Mouse (Mus musculus): ENCODE measurements around the gene Ppa1. TPM values are rescaled to one million over a fixed set of nuclear protein-coding genes. Genes with fewer than 3 reads are reported as not detected.

The Ppa1 gene
- total RNA-seq, 2 experiments from 2014 or later, result 115 to 116 TPM

- intact Hi-C loops (cut with DNase I), result no loop called here
- no peak for DNase-seq (ENCODE audit: low spot score in 2 of 2)
These were observed 73.9 kb downstream of the Ppa1 start for GRCm38 (mm10) chr10:61722215-61722614.

- DNase-seq (ENCODE audit: low spot score in 2 of 2), result no peak
- intact Hi-C loops (cut with DNase I), result no loop called here
These were observed 74.9 kb downstream of the Ppa1 start for GRCm38 (mm10) chr10:61723271-61723670.

Other genes starting within 250 kb of the Ppa1 start
- gene Nodal, start 230.6 kb upstream of the Ppa1 start, total RNA-seq (2021), result under 1 TPM; 0.25 to 0.33 TPM
- 10 to 100 TPM; 43.0 to 45.8 TPM for gene Eif4ebp2, start 195.9 kb upstream of the Ppa1 start, total RNA-seq (2021)
- 10 to 100 TPM; 13.0 to 13.9 TPM for gene Lrrc20, start 172.8 kb upstream of the Ppa1 start, total RNA-seq (2021)
- 1 to 10 TPM; 1.2 to 2.0 TPM for gene Npffr1, start 53.1 kb upstream of the Ppa1 start, total RNA-seq (2021)
- 100 to 1,000 TPM; 120 to 127 TPM for gene Sar1a, start 31.7 kb downstream of the Ppa1 start, total RNA-seq (2021)
- 10 to 100 TPM; 27.7 to 27.9 TPM for gene Tysnd1, start 47.0 kb downstream of the Ppa1 start, total RNA-seq (2021)
- gene Aifm2, start 66.7 kb downstream of the Ppa1 start, total RNA-seq (2021), result 1 to 10 TPM; 5.0 to 8.1 TPM
- gene H2afy2, start 135.6 kb downstream of the Ppa1 start, total RNA-seq (2021), result 10 to 100 TPM; 36.6 to 40.4 TPM

Data from left cerebral cortex, postnatal 14 days (tissue).